Mouse (Mus musculus) heart, postnatal 36 days (tissue): ENCODE measurements around the gene Higd1c. TPM values are rescaled to one million over a fixed set of nuclear protein-coding genes. Genes with fewer than 3 reads are reported as not detected.
"Not testable (repeated sequence)": the region's sequence is repeated elsewhere in the genome, so short reads cannot be mapped to it uniquely, and the experiment has no call there.

Source experiments
- DNase-seq, 2 experiments: peaks; one replicate each; pipeline ENCODE4 v3.0.0; 2021 to 2022
- intact Hi-C: fragments of 180-260 bp; cut with DNase I; formaldehyde crosslinking; loops from one replicate; pipeline ENCODE4 v1.15.1; 2025
- total RNA-seq, 2 experiments: library from RNA; stranded (reverse); gene quantifications; 2 replicates each; pipeline ENCODE4 v1.2.3; 2021

Gene Higd1c
- total RNA-seq, 2 experiments from 2014 or later, result not detected

- no peak for DNase-seq
These were observed 11.6 kb upstream of the Higd1c start, which contains the start of the genes Methig1 and Mettl7a2 for GRCm38 (mm10) chr15:100352711-100353250. Gene Methig1 (plus strand): TSS chr15:100353149. Gene Mettl7a2 (plus strand): TSS chr15:100353200.

GRCm38 (mm10) chr15:100353399-100353798, 10.9 kb upstream of the Higd1c start:
- DNase-seq, intact Hi-C loops: not testable (repeated sequence)

More at GRCm38 (mm10) chr15:100352711-100353250, 11.6 kb upstream of the Higd1c start, which contains the start of the genes Methig1 and Mettl7a2:
- intact Hi-C loops, result no loop called here

- DNase-seq, result no peak
- intact Hi-C loops, result no loop called here
These were observed 8.5 kb upstream of the Higd1c start for GRCm38 (mm10) chr15:100355876-100356275.

- not testable (repeated sequence) for DNase-seq
- intact Hi-C loops, result loop anchor here (5.0 kb wide), 1 partner anchor 44 kb away; no protein-coding TSS in a partner anchor
These were observed 1.6 kb downstream of the Higd1c start for GRCm38 (mm10) chr15:100365967-100366366.

- intact Hi-C loops, result loop anchor here (5.0 kb wide), 1 partner anchor 45 kb away; no protein-coding TSS in a partner anchor
- DNase-seq, result no peak
These were observed 2.8 kb downstream of the Higd1c start for GRCm38 (mm10) chr15:100367119-100367518.

GRCm38 (mm10) chr15:100375066-100375465, 10.7 kb downstream of the Higd1c start:
- DNase-seq, result peak; percentile 48 to 67

GRCm38 (mm10) chr15:100377847-100378505, 13.6 kb downstream of the Higd1c start:
- DNase-seq, result peak in 1 of 2 experiments; percentile 7
- intact Hi-C loops, result loop anchor here (2.0 kb wide), 1 partner anchor 79 kb away; no protein-coding TSS in a partner anchor

More at GRCm38 (mm10) chr15:100375066-100375465, 10.7 kb downstream of the Higd1c start:
- intact Hi-C loops, result loop anchor here (2.0 kb wide), 2 partner anchors 112 to 352 kb away; no protein-coding TSS in a partner anchor

GRCm38 (mm10) chr15:100379658-100380057, 15.3 kb downstream of the Higd1c start:
- DNase-seq, result no peak
- intact Hi-C loops, result no loop called here

- intact Hi-C loops, result no loop called here
These were observed 15.8 kb downstream of the Higd1c start for GRCm38 (mm10) chr15:100380104-100380503.

GRCm38 (mm10) chr15:100385705-100386104, 21.4 kb downstream of the Higd1c start:
- no peak for DNase-seq
- intact Hi-C loops, result no loop called here

More at GRCm38 (mm10) chr15:100380104-100380503, 15.8 kb downstream of the Higd1c start:
- no peak for DNase-seq

GRCm38 (mm10) chr15:100387544-100388223, 23.3 kb downstream of the Higd1c start:
- no peak for DNase-seq
- intact Hi-C loops, result no loop called here

GRCm38 (mm10) chr15:100388224-100388835, 24.0 kb downstream of the Higd1c start:
- no peak for DNase-seq
- intact Hi-C loops, result no loop called here

- intact Hi-C loops, result no loop called here
These were observed 24.5 kb downstream of the Higd1c start for GRCm38 (mm10) chr15:100388886-100389285.

GRCm38 (mm10) chr15:100391066-100391465, 26.7 kb downstream of the Higd1c start:
- DNase-seq, result no peak
- intact Hi-C loops, result no loop called here

More at GRCm38 (mm10) chr15:100388886-100389285, 24.5 kb downstream of the Higd1c start:
- no peak for DNase-seq

GRCm38 (mm10) chr15:100391599-100391998, 27.3 kb downstream of the Higd1c start:
- intact Hi-C loops, result no loop called here
- DNase-seq, result no peak

GRCm38 (mm10) chr15:100393016-100393415, 28.7 kb downstream of the Higd1c start:
- intact Hi-C loops, result no loop called here
- no peak for DNase-seq

GRCm38 (mm10) chr15:100395561-100395960, 31.2 kb downstream of the Higd1c start:
- intact Hi-C loops, result no loop called here
- no peak for DNase-seq

- intact Hi-C loops, result no loop called here
- DNase-seq, result no peak
These were observed 36.4 kb downstream of the Higd1c start for GRCm38 (mm10) chr15:100400592-100401250.

- DNase-seq, result no peak
- intact Hi-C loops, result no loop called here
These were observed 37.5 kb downstream of the Higd1c start for GRCm38 (mm10) chr15:100401811-100402210.

- intact Hi-C loops, result no loop called here
- DNase-seq, result no peak
These were observed 38.0 kb downstream of the Higd1c start for GRCm38 (mm10) chr15:100402347-100402746.
